Mouse (Mus musculus) neural tube, embryonic 14.5 days (tissue): ENCODE measurements around the gene Grip1. TPM values are rescaled to one million over a fixed set of nuclear protein-coding genes. Genes with fewer than 3 reads are reported as not detected.

ENCODE experiments used
- ATAC-seq: fragments of 200-750 bp; cut with Nextera tagmentation; 2 replicates; pipeline ENCODE4 v1.8.0; 2017; ENCODE audit warnings: low read depth, mild to moderate bottlenecking, moderate TSS enrichment, moderate library complexity
- H3K27ac ChIP-seq: fragments of 300-500 bp; sonication (generic); 2 replicates; pipeline ENCODE4 v1.5.1; 2014; ENCODE audit warnings: low read depth, mild to moderate bottlenecking, control low read depth, low read length, moderate library complexity, mixed read lengths
- H3K27me3 ChIP-seq: fragments of 300-500 bp; sonication (generic); 2 replicates; pipeline ENCODE4 v1.6.1; 2014; ENCODE audit warnings: low read length; ENCODE audit not compliant: control insufficient read depth, insufficient read depth
- H3K36me3 ChIP-seq: fragments of 300-500 bp; sonication (generic); 2 replicates; pipeline ENCODE4 v1.6.1; 2014; ENCODE audit warnings: low read length, mixed read lengths; ENCODE audit not compliant: control insufficient read depth, insufficient read depth
- H3K4me1 ChIP-seq: fragments of 300-500 bp; sonication (generic); 2 replicates; pipeline ENCODE4 v1.6.1; 2014; ENCODE audit warnings: low read length; ENCODE audit not compliant: control insufficient read depth, insufficient read depth
- H3K4me2 ChIP-seq: fragments of 300-500 bp; sonication (generic); 2 replicates; pipeline ENCODE4 v1.6.1; 2014; ENCODE audit warnings: mild to moderate bottlenecking, low read depth, low read length, control low read depth
- H3K4me3 ChIP-seq: fragments of 300-500 bp; sonication (generic); 2 replicates; pipeline ENCODE4 v1.5.1; 2014; ENCODE audit warnings: low read depth, low read length, control low read depth, mixed read lengths
- H3K9ac ChIP-seq: fragments of 300-500 bp; sonication (generic); replicated peaks from 2 replicates; pipeline ENCODE4 v1.6.1; 2014; ENCODE audit warnings: low read depth, mild to moderate bottlenecking, control low read depth, low read length, mixed read lengths
- H3K9me3 ChIP-seq: fragments of 300-500 bp; sonication (generic); 2 replicates; pipeline ENCODE4 v1.6.1; 2016; ENCODE audit warnings: low read length; ENCODE audit not compliant: control insufficient read depth
- WGBS: fragments of 180-500 bp; shearing (Covaris S2); extraction: QIAGEN DNeasy Blood & Tissue Kit; methylation state at CpG from one replicate; pipeline ENCODE4 v1.1.7; 2014; 5-methylcytosine and 5-hydroxymethylcytosine counted together
- polyA plus RNA-seq: library from polyadenylated mRNA; unstranded; fragments of >200 nt; fragmentation: Nextera tagmentation; extraction: Ambion mirVana; gene quantifications from 2 replicates; pipeline ENCODE4 v1.2.1, GENCODE M21; 2014

The Grip1 gene
- polyA plus RNA-seq, 1 experiment from 2014 or later = 27.0 TPM

GRCm38 (mm10) chr10:119752361-119752798 is 298.8 kb downstream of the Grip1 start:
- H3K4me3 ChIP-seq = no peak overlapping the region
- 81% methylated on average over 6 of the region's 6 CpGs for WGBS
- no peaks in the 10 kb centered on the region for H3K27me3 ChIP-seq
- no peak overlapping the region for H3K27ac ChIP-seq
- H3K9ac ChIP-seq = no peak overlapping the region
- no peaks in the 10 kb centered on the region for H3K9me3 ChIP-seq
- no peak for ATAC-seq
- no peak overlapping the region for H3K4me2 ChIP-seq
- no peaks in the 10 kb centered on the region for H3K36me3 ChIP-seq
- H3K4me1 ChIP-seq = peaks cover 3% of the 10 kb centered on the region; the same call in 1 of the 2 replicates

DNA sequence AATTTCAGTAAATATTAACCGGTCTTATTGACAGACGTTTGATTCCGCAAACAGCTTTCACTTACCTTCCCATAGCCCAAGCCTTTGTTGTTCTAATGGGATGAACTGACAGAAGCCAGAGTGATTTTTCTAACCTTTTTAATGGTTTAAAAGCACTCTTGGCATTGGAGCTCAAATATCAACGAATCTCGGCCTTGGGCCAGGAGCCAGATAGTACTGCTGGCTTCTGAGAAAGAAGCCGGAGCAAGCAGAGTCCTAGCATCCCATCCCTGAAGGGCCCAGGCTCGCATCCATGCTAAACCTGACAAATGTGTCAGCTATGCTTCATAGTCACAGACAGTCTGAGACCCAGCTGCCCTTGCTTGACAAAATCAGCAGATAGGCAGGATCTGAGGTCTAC is 302.6 kb downstream of the Grip1 start:
- no peaks in the 10 kb centered on the region for H3K9me3 ChIP-seq
- ATAC-seq = no peak
- H3K4me2 ChIP-seq = no peak overlapping the region
- H3K4me3 ChIP-seq = no peak overlapping the region
- H3K4me1 ChIP-seq = peaks cover 5% of the 10 kb centered on the region; the same call in 1 of the 2 replicates
- H3K27ac ChIP-seq = no peak overlapping the region
- 79% methylated on average over 7 of the region's 7 CpGs for WGBS
- H3K9ac ChIP-seq = no peak overlapping the region
- no peaks in the 10 kb centered on the region for H3K36me3 ChIP-seq
- no peaks in the 10 kb centered on the region for H3K27me3 ChIP-seq

GRCm38 (mm10) chr10:119757219-119757618 is 303.6 kb downstream of the Grip1 start:
- Histone ChIP-seq H3K27me3 (no peaks in the 10 kb centered on the region), H3K27ac (no peak overlapping the region), H3K36me3 (no peaks in the 10 kb centered on the region), H3K4me2 (no peak overlapping the region), H3K9me3 (no peaks in the 10 kb centered on the region), H3K4me3 (no peak overlapping the region), H3K4me1 (peaks cover 9% of the 10 kb centered on the region; the same call in 1 of the 2 replicates), H3K9ac (no peak overlapping the region)
- no peak for ATAC-seq
- 78% methylated on average over 6 of the region's 6 CpGs for WGBS

DNA sequence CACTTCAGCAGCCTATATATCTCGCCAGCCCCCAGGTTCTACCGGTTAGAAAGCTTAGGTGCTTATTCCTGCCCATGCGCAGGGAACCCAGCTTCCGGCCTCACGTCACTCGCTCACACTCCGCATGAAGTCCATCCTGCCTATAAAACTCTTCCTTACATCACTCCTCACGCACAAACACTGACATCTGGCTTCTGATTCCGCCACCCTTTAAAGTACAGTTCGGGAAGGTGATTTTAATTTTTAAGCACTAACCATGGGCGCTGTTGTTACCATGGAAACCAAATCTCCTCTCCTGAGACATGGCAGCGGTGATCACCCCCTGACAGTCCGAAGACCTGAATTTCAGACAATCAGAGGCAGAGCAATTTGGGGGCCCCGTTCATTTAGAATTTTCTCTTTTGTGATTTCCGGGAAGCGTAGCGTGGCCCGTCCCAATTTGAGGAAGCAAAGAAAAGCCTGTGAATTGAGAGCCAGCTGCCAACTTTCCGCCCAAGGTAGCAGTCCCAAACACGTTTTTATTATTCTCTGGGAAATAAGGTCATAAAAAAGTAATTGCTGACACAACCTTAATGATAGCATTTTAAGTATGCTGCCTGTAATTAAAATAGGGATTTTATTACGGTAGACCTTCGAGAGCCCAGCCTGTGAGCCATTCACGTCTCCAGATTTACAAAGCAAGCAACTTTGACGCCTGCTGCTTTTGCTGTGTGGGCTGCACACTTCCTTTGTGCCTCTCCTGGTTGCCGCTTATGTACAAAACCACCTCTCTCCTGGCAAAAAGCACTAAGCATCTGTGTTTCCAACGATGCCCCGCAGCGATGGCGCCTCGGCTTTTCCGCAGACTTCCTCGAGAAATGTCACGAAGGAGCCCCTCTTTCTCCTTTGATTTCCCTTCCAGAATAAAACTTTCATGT is 308.1 kb downstream of the Grip1 start:
- peak overlapping the region; percentile 46 for H3K27ac ChIP-seq
- no peaks in the 10 kb centered on the region for H3K9me3 ChIP-seq
- no peaks in the 10 kb centered on the region for H3K36me3 ChIP-seq
- peak overlapping the region; percentile 23 for H3K4me3 ChIP-seq
- H3K9ac ChIP-seq = peak overlapping the region; percentile 22; the same call in 1 of the 2 replicates
- WGBS = 30% methylated on average over 33 of the region's 33 CpGs
- peak overlapping the region; percentile 49 for H3K4me2 ChIP-seq
- peaks cover 12% of the 10 kb centered on the region; the same call in 1 of the 2 replicates for H3K4me1 ChIP-seq
- peak; percentile 80 for ATAC-seq
- H3K27me3 ChIP-seq = no peaks in the 10 kb centered on the region

GRCm38 (mm10) chr10:119778871-119779270 is 325.2 kb downstream of the Grip1 start:
- Histone ChIP-seq H3K27me3 (no peaks in the 10 kb centered on the region), H3K4me1 (0 out of 2 replicates have a peak, but pooled peaks cover 7% of the 10 kb centered on the region), H3K9ac (no peak overlapping the region), H3K9me3 (no peaks in the 10 kb centered on the region), H3K4me2 (no peak overlapping the region), H3K36me3 (no peaks in the 10 kb centered on the region), H3K4me3 (no peak overlapping the region), H3K27ac (no peak overlapping the region)
- WGBS = 42% methylated on average over 5 of the region's 5 CpGs
- no peak for ATAC-seq

DNA sequence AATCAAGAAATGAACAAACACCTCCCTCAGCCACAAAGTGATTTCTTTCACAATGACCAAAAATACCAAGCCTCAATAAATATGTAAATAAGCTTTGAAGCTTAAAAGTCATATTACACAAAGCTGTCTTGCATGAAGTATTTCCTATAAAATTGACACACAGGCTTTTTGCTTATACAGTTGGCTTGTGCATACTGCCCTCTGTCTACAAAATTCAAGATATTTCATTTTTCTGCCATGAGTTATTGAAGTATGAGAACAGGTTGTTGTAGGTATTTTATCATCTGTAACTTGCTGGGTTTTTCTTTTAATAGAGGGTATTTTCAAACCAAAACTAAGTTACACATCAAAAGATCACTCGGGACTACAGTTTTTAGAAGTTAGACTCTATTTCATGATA is 326.0 kb downstream of the Grip1 start:
- H3K9ac ChIP-seq = no peak overlapping the region
- H3K4me2 ChIP-seq = no peak overlapping the region
- H3K27ac ChIP-seq = no peak overlapping the region
- no peak overlapping the region for H3K4me3 ChIP-seq
- WGBS = 90% methylated on average over 1 of the region's 1 CpGs
- H3K4me1 ChIP-seq = 0 out of 2 replicates have a peak, but pooled peaks cover 7% of the 10 kb centered on the region
- no peaks in the 10 kb centered on the region for H3K9me3 ChIP-seq
- H3K27me3 ChIP-seq = no peaks in the 10 kb centered on the region
- ATAC-seq = no peak
- no peaks in the 10 kb centered on the region for H3K36me3 ChIP-seq

DNA sequence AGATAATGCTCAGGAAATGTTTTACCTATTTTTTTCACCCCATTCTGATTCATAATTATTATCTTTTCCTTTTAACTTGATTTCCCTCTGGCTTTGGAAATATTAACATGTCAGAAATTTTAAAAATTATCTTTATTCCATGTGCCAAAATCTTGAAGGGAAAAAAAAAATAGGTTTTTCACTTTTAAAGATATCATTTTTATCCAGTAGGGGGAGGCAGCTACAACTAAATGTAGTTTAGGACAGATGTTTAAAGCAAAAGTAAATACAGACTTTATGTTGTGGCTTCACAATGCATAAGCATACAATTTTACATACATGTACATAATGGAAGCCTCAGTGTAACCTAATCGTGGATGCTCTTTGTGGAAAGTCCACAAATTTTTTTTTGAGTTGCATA is 336.9 kb downstream of the Grip1 start:
- Histone ChIP-seq H3K4me3 (no peak overlapping the region), H3K4me2 (no peak overlapping the region), H3K9ac (no peak overlapping the region), H3K36me3 (no peaks in the 10 kb centered on the region), H3K9me3 (no peaks in the 10 kb centered on the region), H3K27me3 (no peaks in the 10 kb centered on the region), H3K27ac (no peak overlapping the region), H3K4me1 (no peaks in the 10 kb centered on the region)
- 80% methylated on average over 1 of the region's 1 CpGs for WGBS
- ATAC-seq = no peak

DNA sequence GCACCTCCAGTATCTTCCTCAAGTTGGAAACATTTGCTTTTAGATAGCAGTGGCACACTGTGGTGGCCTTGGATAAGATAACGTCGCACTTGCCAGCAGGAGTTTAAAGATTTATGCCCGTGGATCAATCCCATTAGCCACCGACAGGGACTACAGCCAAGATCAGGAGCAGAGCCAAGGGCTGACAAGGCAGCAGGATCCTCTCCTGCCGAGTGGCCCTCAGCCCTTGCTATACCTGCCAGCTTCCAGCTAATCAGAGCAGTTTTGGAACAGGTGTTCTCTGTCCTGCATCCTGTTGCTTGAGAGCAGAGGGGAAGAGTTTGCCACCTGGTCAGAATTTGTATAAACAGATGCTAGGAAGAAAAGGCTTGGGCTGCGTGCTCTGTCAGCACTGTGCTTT is 348.8 kb downstream of the Grip1 start:
- no peak overlapping the region for H3K4me2 ChIP-seq
- H3K4me3 ChIP-seq = no peak overlapping the region
- no peaks in the 10 kb centered on the region for H3K9me3 ChIP-seq
- H3K9ac ChIP-seq = no peak overlapping the region
- H3K27me3 ChIP-seq = no peaks in the 10 kb centered on the region
- no peak for ATAC-seq
- H3K27ac ChIP-seq = no peak overlapping the region
- no peaks in the 10 kb centered on the region for H3K36me3 ChIP-seq
- H3K4me1 ChIP-seq = peaks cover 17% of the 10 kb centered on the region; the same call in 1 of the 2 replicates
- WGBS = 50% methylated on average over 6 of the region's 6 CpGs
